Mouse (Mus musculus) brain, embryonic 18.5 days (tissue): ENCODE results near the gene Nfasc.

Source experiments
- DNase-seq: peaks from one replicate; pipeline ENCODE4 v3.0.0-alpha.2; 2012; ENCODE audit warnings: low read depth, low spot score

Nfasc gene

DNA sequence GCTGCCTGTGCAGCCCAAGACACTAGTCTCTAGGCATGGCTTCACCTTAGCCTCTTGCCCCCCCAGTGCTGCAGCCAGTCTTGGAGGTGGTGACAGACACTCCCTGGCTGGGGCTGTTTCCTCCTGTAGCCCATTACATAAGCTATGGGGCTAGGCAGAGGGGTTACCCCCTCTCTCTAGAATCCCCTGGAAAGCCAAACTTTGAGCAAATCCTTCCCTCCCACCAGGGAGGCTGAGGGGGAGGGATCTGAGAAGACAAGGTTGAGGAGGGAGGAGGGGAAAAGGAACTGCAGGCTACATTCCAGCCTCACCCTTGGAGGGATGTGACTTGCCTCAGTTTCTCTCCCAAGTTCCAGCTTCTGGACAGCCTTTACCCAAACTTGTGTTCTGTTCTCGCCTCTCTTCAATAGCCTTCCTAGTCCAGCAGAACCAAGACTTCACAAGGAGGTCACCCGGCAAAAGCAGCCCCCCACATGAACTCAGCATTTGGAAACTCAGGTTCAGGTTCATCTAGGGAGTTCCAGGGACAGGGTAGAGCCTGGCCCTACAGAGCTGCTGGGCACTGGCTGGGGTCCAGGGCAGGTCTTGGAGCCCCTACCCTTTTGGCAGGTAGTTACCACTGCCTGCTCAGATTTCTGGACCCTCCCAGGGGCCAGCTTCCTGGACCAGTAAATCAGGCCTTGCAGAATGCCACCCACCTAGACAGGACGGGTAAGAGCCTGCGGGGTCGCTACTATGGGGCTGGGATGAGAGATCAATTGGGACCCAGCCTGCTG, 199.6 kb downstream of the Nfasc start:
- DNase-seq = no peak

DNA sequence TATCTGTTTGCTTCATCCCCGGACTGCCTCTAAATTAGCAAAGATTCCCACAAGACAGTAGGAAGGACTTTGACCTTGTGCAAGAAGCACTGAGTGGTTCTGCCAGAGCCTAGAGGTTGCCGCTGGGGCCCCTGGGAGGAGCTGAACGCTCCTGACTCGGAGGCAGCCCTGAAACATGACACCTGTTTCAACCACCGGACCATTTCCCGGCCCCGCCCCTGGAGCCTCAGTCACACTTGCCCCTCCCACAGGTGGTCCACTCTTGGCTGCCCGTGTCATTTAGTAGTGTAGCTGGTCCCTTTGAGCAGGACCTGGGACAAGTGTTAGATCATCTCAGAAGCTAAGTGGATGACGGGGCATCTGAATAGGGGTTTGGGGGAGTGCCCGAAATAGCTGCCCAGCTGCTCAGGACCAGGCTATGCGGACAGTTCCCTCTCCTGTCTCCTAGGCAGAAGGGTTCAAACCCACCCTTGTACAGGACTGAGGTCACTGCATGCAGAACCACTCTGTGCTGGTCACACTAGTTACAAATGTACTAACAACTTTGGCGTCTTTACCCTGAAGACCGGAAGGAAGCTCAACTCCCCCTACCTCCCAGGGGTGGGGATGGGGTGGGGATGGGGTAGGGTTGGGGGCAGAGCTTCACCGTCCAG, 200.3 kb downstream of the Nfasc start:
- DNase-seq = no peak

DNA sequence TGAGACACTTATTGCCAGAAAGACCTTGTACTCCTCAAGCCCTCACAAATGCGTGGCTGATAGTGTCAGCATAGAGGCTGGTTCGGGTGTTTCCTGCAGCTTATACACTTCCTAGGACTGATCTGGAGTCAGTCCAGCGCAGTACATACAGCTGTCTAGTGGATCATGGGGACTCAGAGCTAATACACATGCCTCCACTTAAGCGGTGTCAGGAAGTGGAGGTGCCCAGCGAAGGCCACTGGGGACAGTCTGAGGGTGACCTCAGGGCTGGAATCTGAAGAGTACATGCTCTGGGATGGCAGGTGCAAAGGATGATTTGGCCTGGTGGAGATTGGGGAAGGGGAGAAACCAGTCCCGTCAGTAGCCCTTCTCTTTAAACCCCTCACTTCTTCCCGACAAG, 200.9 kb downstream of the Nfasc start:
- DNase-seq = no peak

DNA sequence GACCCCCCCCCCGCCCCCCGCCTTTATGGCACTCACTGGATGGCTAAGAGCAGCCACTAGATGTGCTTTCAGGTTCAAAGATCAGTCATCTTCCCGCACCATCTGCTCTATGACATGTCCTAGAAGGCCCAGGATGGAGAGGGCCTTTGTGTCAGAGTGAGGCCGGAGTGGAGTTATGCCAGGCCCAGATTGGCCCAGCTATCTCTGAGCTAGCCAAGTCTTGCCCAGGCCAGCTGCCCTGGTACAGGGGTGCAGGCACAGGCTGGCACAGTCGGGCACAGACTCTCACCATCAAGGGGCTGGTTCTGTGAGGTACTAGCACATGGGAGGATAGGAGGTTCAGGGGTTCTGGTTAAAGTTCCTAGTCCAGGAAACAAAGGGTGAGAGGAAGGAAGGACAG, 203.9 kb downstream of the Nfasc start:
- DNase-seq = no peak

DNA sequence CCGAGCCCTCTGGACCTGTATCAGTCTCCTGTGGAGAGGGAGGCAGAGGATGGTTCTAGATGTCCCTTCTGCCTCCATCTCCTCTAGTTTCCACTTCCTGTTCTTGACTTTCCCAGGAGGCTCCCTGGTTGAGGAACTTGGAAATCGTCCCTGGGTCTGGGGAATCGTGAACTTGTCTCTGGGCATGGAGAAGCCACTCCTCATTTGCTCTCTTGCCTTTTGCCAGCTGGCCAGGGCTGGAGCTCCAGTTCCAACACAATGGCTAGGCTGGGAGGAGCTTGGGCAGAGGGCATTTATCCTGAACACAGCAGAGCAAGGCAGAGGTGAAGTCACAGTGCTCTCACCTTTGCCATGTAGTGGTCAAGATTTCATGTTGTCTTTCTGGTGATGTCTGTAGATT, 205.2 kb downstream of the Nfasc start:
- DNase-seq = no peak

DNA sequence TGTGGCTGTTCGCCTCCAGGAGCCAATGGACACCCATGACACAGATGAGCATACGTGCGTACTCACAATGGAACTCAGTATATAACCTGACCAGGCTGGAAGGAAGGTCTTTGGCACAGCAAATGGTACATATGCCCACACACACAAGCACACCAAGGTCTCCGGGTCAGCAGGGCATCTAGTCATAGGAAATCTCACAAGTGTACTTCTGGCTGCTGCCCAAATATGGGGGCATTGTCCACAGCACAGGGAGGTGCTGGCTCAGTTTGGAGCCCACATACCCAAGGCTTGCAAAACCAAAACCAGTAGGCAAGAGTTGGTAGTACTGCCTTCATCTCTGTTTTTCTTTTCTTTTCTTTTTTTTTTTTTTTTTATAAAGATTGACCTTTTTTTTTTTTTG, 206.1 kb downstream of the Nfasc start:
- DNase-seq = no peak

DNA sequence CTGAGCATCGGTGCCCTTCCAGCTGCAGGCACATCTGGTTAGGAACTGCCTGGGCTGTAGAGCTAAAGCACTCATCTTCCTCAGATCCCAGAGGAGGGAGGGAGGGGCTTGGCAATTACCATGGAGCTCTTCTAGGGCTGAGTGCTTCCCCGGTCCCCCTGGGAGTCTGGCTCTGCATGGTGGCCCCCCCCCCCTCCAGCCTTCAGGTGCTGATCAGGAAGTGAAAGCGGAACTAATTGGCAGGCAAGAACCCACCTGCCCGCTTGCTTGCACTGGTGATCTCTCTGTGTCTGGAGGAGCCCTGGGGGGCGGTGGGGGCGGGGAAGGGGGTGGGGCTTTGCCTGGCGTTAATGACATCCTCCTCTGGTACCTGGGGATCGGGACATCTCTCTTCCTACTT, 207.8 kb downstream of the Nfasc start:
- no peak for DNase-seq

DNA sequence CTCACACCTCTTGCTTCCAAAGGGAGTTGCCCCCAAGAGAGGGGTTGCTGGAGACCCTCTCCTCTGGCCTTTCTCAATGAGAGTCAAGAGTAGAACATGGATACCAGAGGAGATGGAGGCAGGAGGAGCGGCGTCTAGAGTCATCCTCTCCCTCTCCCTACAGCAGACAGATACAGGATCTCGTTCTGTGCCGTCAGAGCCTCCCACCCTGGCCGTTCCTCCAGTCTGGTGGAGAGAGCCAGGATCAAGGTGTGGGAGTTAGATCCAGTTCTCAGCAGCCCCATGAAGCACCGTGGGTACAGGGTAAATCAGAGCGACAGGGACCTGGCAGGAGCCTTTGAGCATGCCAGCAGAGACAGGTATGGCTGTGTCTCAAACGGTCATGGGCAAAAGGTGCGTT, 209.1 kb downstream of the Nfasc start:
- DNase-seq = no peak

DNA sequence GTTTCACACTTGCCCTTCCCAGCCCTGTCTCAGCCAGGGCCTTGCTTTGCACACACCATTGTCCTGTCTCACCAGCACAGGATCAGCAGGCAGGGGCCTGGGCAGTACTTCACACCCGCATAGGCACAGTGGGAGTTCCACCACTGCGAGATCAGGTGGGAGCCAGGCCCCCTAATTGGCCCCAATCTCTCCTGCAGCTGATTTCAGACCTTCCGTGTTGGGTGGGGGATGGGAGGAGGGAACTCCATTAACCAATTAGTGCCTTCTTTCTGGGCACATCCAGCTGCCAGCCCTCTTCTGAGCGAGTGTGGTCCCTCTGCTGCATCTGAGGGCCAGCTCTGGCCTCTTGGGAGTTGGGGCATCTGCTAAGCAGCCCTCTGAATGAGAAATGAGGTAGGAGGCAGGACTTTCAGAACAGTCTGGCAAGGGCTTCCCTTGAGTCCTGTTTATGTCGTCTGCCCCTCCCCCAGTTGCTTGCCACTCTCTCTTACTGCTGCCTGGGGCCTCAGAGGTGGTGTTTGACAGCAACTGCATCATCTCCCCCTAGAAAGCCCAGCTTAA, 210.9 kb downstream of the Nfasc start:
- DNase-seq = no peak

DNA sequence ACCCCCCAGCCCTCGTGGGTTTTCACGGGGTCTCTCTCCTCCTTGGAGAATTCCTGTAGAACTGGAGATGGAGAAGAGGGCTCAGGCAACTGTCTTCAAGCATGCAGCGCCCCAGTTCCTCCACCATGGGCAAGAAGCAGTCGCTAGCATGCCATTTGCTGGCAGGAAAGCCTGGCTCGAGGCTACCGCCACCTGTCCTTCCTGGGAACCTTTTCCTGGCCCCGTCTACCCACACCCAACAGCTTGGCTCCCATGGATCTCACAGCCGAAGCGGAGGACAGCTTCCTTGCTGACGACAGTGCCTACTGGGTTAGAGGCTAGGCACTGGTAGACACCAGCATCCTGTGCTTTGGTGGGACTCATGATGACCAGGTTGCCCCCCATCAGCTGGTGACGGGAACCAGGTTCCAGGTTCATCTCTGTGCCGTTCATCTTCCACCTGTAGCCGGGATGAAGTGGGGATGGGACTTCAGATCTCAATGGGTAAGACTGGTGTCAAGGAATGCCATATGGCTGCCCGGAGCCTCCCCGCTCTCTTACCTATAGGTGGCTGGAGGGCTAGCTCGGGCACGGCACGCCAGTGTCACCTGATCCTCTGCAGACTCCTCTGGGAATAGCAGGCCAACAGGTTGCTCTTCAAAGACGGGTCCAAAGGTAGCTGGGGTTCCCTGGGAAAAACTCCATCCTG, 212.8 kb downstream of the Nfasc start:
- no peak for DNase-seq

DNA sequence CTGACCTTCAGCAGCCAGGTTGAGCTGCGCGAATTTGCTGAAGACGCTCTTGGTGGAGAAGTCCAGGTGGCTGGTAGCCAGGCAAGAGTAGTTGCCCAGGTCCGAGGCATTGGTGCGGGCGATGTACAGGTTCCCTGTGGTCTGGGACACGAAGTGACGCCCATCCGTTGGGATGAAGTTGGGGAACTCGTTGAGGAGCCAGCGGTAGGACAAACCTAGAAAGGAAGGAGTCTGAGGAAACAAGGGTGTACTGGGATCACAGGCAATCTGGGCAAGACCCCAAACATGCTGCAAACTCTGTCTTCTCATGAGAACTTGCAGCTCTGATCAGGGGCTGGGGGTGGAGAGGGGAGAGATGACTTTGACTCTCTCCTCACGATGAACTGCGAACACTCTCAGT, 213.5 kb downstream of the Nfasc start:
- no peak for DNase-seq

DNA sequence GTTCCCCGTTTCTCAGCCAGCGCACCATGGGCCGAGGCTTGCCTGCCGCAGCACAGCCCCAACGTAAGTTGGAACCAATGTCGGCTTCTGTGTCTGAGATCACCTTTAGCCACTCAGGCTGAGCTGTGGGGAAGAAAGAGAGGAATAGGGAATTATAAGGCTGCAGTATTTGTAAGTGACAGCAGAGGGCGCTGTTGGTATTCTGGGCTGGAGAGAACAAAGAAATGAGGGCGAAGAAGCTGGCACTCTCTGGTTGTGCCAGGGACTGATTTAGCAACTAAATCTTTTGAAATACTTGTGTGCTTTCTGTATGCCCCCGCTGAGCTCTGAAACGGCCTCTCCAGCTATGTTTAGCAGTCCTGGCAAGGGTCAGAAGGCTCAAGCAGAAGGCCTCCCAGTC, 215.8 kb downstream of the Nfasc start:
- peak; percentile 75 for DNase-seq

DNA sequence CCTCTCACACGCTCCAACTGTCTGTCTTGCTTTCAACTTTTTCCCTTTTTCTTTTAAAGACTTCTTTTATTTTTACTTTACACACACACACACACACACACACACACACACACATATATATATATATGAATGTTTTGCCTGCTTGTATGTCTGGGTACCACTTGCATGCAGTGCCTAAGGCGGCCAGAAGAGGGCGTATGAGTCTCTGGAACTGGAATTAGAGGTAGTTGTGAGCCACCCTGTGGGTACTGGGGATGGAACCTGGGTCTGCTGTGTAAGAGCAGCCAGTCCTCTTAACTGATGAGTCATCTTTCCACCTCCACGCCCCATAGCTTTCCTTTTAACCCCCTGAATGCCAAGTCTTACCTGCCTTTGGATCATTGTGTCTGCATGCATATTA, 217.7 kb downstream of the Nfasc start:
- no peak for DNase-seq

DNA sequence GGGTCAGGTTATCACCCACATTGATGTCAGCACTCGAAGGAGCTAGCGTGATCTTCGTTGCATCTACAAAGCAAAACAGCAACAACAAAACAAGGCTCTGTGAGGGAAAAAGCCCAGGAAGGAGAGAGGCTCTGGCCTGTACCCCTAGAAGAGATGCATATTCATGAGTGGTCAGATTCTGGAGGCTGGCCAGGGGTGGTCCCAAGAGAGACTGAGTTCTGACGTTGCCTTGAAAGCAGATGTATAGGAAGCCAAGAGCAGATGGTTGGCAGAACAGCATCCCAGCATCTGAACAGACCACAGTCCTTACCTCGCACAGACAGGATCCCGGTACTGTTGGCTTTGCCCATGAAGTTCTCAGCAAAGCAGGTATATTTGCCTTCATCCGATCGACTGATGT, 218.5 kb downstream of the Nfasc start:
- DNase-seq = no peak

DNA sequence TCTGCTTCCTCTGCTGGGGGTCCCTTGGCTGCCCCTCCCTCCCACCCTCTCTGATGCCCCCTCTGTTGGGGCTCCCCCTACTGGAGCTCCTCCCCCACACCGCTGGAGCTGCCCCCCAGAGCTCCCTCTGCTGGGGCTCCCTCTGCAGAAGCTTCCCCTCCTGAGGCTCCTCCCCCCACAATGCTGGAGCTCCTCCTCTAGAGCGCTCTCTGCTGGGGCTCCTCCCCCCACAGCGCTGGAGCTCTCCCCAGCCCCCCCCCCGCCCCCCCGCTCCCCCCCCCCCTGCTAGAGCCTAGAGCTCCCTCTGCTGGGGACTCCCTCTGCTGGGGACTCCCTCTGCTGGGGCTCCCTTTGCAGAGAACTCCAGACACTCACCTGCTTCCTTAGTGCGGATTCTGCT, 220.8 kb downstream of the Nfasc start:
- no peak for DNase-seq

DNA sequence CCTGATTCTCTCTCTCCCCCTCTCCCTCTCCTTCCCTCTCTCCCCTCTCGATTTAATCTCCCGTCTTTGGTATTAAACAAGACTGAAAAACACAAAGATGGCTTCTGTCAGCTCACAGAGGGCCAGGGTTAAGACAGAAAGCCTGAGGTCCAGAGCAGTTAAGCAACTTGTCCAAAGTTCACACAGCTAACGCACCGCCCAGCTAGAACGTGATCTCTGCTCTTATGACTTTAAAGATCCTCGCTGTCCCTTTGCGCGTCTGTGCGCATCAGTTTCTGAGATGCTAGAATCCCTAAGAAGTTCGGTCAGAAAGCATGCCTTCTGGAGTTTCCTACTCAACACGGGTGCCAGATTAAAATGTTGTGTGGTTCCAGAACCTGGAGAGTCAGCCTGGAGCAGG, 221.9 kb downstream of the Nfasc start:
- DNase-seq = no peak

DNA sequence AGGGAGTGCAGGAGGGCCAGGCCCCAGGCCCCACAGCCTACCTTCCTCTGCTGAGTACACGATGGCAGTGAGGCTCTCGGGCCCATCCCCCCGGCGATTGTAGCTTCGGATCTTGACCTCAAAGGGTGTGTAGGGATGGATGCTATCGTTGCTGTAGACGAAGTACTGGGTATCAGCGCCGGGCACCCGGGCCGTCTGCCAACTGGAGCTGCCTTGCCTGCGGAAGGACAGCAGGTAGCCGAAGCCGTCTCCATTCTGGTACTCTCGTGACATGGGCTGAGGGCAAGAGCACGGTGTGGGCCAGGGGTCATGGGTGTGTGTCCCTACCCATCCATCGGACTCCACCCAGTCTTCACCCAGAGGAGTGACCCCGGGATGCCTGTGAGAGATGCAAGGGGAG, 223.0 kb downstream of the Nfasc start:
- DNase-seq = no peak

DNA sequence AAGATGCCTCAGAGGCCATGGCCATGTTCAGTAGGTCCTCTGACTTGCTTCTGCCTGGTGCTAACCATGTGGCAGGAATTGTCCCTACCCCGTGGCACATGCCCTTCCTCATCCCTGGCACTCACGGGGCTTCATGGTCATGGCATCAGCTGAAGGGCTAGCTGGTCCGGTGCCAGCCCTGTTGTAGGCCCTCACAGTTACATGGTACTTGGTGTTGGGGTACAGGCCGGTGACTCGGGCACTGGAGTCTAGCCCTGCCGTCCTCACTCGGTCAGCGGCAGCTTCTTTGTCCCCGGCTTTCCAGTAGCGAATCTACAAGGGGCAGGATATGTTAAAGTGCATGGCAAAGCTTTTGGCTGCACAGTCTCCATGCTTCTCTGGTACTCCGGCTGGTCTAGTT, 224.8 kb downstream of the Nfasc start:
- DNase-seq = no peak

DNA sequence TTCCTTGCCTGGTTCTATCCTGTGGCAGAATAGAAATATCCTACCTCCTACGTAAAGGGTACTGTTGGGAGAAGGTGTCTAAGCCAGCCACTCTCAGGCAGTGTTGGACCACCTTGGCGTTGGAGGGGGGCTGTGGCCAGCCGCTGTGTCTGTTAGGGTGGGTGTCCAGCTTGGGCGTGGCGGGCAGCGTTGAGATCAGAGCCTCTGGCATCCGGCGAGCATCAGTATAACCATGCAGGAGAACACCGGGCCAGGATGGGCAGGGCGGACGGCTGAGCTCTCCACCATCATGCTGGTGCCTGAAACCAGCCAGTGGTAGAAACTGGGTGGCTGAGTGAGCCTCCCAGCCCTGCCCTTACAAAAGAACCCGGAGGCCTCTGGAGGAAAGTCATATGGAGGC, 226.3 kb downstream of the Nfasc start:
- no peak for DNase-seq
